Mouse (Mus musculus) liver, embryonic 14.5 days (tissue): ENCODE data around the gene Kank2. TPM values are rescaled to one million over a fixed set of nuclear protein-coding genes. Genes with fewer than 3 reads are reported as not detected.

Source experiments
- ATAC-seq: fragments of 200-750 bp; cut with Nextera tagmentation; 2 replicates; pipeline ENCODE4 v1.8.0; 2017; ENCODE audit warnings: moderate number of reproducible peaks, mild to moderate bottlenecking, moderate library complexity; ENCODE audit not compliant: insufficient read depth
- DNase-seq, 3 experiments: peaks; one replicate each; pipeline ENCODE4 v3.0.0-alpha.2; 2012 to 2013; ENCODE audit warnings: low read depth in 3 of 3, low spot score in 3 of 3
- H3K27ac ChIP-seq: fragments of 300-500 bp; sonication (generic); 2 replicates; pipeline ENCODE4 v1.5.1; 2014; ENCODE audit warnings: moderate library complexity, mild to moderate bottlenecking, control low read depth, inconsistent platforms
- H3K27me3 ChIP-seq: fragments of 300-500 bp; sonication (generic); 2 replicates; pipeline ENCODE4 v1.6.1; 2014; ENCODE audit warnings: mild to moderate bottlenecking, low read length, moderate library complexity; ENCODE audit not compliant: control insufficient read depth, insufficient read depth
- H3K36me3 ChIP-seq: fragments of 300-500 bp; sonication (generic); replicated peaks from 2 replicates; pipeline ENCODE4 v1.6.1; 2014; ENCODE audit warnings: low read depth; ENCODE audit not compliant: control insufficient read depth, insufficient read depth
- H3K4me1 ChIP-seq, 2 experiments: fragments of 200-500 bp in 1 of 2; fragments of 300-500 bp in 1 of 2; sonication (generic) in 1 of 2; replicated peaks; 2 replicates each; pipeline ENCODE4 v1.6.1; 2012 to 2014; ENCODE audit warnings: antibody characterized with exemption in 1 of 2, inconsistent platforms in 1 of 2, low read length in 1 of 2; ENCODE audit not compliant: control insufficient read depth in 2 of 2, insufficient read depth in 2 of 2
- H3K4me2 ChIP-seq: fragments of 300-500 bp; sonication (generic); 2 replicates; pipeline ENCODE4 v1.6.1; 2014; ENCODE audit warnings: low read depth, mild to moderate bottlenecking, control low read depth, moderate library complexity
- H3K4me3 ChIP-seq, 2 experiments: fragments of 200-500 bp in 1 of 2; fragments of 300-500 bp in 1 of 2; sonication (generic) in 1 of 2; 2 replicates each; pipeline ENCODE4 v1.5.1; 2012 to 2014; ENCODE audit warnings: low read depth in 2 of 2, low read length in 2 of 2, mild to moderate bottlenecking in 2 of 2, control low read depth in 1 of 2, inconsistent platforms in 1 of 2, moderate library complexity in 1 of 2; ENCODE audit not compliant: insufficient read depth in 1 of 2
- H3K9ac ChIP-seq: fragments of 300-500 bp; sonication (generic); replicated peaks from 2 replicates; pipeline ENCODE4 v1.6.1; 2014; ENCODE audit warnings: mild to moderate bottlenecking, control low read depth, moderate library complexity
- H3K9me3 ChIP-seq: fragments of 300-500 bp; sonication (generic); 2 replicates; pipeline ENCODE4 v1.6.1; 2016; ENCODE audit warnings: low read length, mixed read lengths; ENCODE audit not compliant: control insufficient read depth
- CTCF ChIP-seq: IDR thresholded peaks from 2 replicates; pipeline ENCODE4 v1.5.1; 2016; ENCODE audit warnings: antibody characterized with exemption, low read depth, control low read depth
- EP300 ChIP-seq: IDR thresholded peaks from 2 replicates; pipeline ENCODE4 v1.6.1; 2016; ENCODE audit warnings: antibody characterized with exemption, low read depth
- WGBS: fragments of 180-500 bp; shearing (Covaris S2); extraction: QIAGEN DNeasy Blood & Tissue Kit; methylation state at CpG from one replicate; pipeline ENCODE4 v1.1.7; 2014; ENCODE audit not compliant: insufficient replicate concordance; 5-methylcytosine and 5-hydroxymethylcytosine counted together
- polyA plus RNA-seq, 2 experiments: library from polyadenylated mRNA; depleted of rRNA in 1 of 2; stranded (reverse) in 1 of 2; unstranded in 1 of 2; fragments of >200 nt; fragmentation: Nextera tagmentation in 1 of 2; extraction: Ambion mirVana in 1 of 2; gene quantifications; 2 replicates each; pipeline versions ENCODE4 v1.2.1 to v1.2.3; 2012 to 2014

The Kank2 gene
- polyA plus RNA-seq, 2 experiments, result 1.2 to 3.9 TPM

DNA sequence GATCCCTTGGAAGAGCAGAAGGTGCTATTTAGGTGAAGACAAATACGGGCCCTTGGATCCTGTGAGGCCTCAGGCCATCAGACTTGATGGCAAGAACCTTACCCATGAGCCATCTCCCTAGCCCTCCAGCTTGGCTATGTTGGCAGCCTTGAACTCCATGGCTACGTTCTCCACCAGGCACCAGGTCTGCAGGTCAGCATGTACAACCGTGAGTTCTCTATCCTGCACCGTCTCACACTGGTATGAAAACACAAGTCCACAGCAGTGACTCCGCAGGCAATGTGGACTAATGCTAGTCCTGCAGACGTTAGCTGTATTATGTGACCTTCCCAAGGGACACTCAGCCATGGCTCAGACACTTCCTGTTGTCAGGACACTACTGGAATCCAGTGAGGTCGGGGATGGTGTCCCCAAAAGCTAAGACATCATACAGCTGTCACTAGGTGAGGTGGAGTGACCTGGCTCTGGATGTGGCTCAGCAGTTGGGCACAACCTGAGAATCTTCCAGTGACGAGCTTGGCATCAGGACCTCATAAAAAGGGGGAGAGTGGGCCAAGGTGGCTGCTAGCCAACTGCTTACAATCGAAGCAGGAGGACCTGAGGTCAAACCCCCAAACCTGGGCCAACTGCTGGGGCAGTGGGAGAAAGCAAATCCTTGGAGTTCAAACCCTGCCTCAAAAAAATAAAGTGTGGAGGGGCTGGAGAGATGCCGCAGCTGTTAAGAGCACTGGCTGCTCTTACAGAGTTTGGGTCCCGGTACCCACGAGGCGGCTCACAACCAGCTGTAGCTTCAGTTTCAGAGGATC, 43.8 kb downstream of the Kank2 start:
- Histone ChIP-seq H3K27me3 (no peaks in the 10 kb centered on the region), H3K9me3 (no peaks in the 10 kb centered on the region), H3K9ac (no peak overlapping the region), H3K4me2 (no peak overlapping the region), H3K4me3 (no peak overlapping the region), H3K27ac (no peak overlapping the region), H3K4me1 (peaks cover 4 to 10% of the 10 kb centered on the region in 2 experiments), H3K36me3 (peaks cover 17% of the 10 kb centered on the region)
- DNase-seq (no peak), ATAC-seq (no peak)
- 81% methylated on average over 13 of the region's 13 CpGs for WGBS
- TF ChIP-seq EP300 (no peak), CTCF (no peak)

DNA sequence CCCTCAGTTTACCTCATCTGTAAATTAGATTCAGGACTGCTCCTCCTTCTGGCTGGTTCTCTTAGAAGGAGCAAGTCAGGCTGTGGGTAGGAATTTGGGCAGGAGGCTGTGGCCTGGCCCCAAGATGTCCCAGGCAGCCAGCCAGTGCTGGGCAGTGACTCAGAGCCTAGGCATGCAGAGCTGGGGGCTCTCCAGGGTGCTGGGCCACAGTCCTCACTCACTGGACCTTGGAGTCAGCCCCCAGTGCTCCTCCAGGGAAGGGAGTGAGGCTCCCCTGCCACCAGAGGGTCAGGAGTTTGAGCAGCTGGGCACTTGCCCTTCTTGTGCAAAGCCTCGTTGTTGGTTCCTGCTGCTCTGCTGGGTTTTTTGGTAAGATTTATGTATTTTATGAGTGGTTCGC, 44.5 kb downstream of the Kank2 start:
- no peak overlapping the region for H3K4me2 ChIP-seq
- no peaks in the 10 kb centered on the region for H3K9me3 ChIP-seq
- TF ChIP-seq EP300, result no peak
- TF ChIP-seq CTCF, result no peak
- ATAC-seq (no peak), DNase-seq (no peak)
- 84% methylated on average over 2 of the region's 2 CpGs for WGBS
- no peaks in the 10 kb centered on the region for H3K27me3 ChIP-seq
- no peak overlapping the region for H3K4me3 ChIP-seq
- no peak overlapping the region for H3K9ac ChIP-seq
- peaks cover 17% of the 10 kb centered on the region for H3K36me3 ChIP-seq
- no peak overlapping the region for H3K27ac ChIP-seq
- H3K4me1 ChIP-seq, result peaks cover 4 to 6% of the 10 kb centered on the region in 2 experiments

GRCm38 (mm10) chr9:21752252-21752792, 46.2 kb downstream of the Kank2 start:
- no peaks in the 10 kb centered on the region for H3K9me3 ChIP-seq
- ATAC-seq (no peak), DNase-seq (no peak)
- H3K9ac ChIP-seq, result no peak overlapping the region
- no peak overlapping the region for H3K4me3 ChIP-seq
- H3K27ac ChIP-seq, result no peak overlapping the region
- peaks cover 19% of the 10 kb centered on the region for H3K36me3 ChIP-seq
- no peaks in the 10 kb centered on the region for H3K4me1 ChIP-seq
- no peak for TF ChIP-seq CTCF
- no peak for TF ChIP-seq EP300
- H3K4me2 ChIP-seq, result no peak overlapping the region
- H3K27me3 ChIP-seq, result no peaks in the 10 kb centered on the region
- WGBS, result 49% methylated on average over 10 of the region's 10 CpGs

DNA sequence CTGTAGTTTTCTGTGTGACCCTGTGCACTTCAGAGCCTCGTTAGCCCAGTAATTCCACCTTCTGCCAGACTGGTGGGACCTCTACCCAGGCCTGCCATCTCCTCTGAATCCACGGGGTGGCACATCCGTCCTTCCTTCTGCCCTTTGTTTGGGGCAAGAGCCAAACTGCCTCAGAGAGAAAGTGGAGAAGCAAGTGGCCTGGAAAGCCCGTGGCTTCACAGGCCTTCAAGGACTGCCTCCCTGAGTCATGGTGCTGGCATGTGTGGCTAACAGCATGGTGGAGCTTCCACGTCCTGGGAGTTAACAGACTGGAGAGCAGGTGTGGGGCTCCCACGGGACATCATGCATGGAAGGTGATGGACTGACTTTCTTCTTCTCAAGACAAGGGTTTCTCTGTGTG, 47.2 kb downstream of the Kank2 start:
- Histone ChIP-seq H3K27ac (no peak overlapping the region), H3K36me3 (peaks cover 17% of the 10 kb centered on the region), H3K4me3 (no peak overlapping the region), H3K9ac (no peak overlapping the region), H3K4me1 (no peaks in the 10 kb centered on the region), H3K27me3 (no peaks in the 10 kb centered on the region), H3K4me2 (no peak overlapping the region), H3K9me3 (no peaks in the 10 kb centered on the region)
- 62% methylated on average over 6 of the region's 6 CpGs for WGBS
- DNase-seq (no peak), ATAC-seq (no peak)
- no peak for TF ChIP-seq EP300
- TF ChIP-seq CTCF, result no peak

GRCm38 (mm10) chr9:21750370-21750769, 48.2 kb downstream of the Kank2 start:
- Histone ChIP-seq H3K27ac (no peak overlapping the region), H3K4me2 (no peak overlapping the region), H3K9ac (no peak overlapping the region), H3K4me1 (no peaks in the 10 kb centered on the region), H3K36me3 (peaks cover 20% of the 10 kb centered on the region), H3K9me3 (no peaks in the 10 kb centered on the region), H3K4me3 (no peak overlapping the region), H3K27me3 (no peaks in the 10 kb centered on the region)
- no peak for ATAC-seq
- 74% methylated on average over 3 of the region's 3 CpGs for WGBS
- no peak for DNase-seq
- TF ChIP-seq EP300 (no peak), CTCF (no peak)
